Mouse (Mus musculus) forebrain, embryonic 15.5 days (tissue): Measurements from ENCODE around the gene Amhr2. TPM values are rescaled to one million over a fixed set of nuclear protein-coding genes. Genes with fewer than 3 reads are reported as not detected.

Experiments
- ATAC-seq: fragments of 200-750 bp; cut with Nextera tagmentation; replicated peaks from 2 replicates; pipeline ENCODE4 v1.8.0; 2017; ENCODE audit warnings: mild to moderate bottlenecking, moderate TSS enrichment, moderate library complexity
- H3K27ac ChIP-seq: fragments of 300-500 bp; sonication (generic); replicated peaks from 2 replicates; pipeline ENCODE4 v1.5.1; 2015; ENCODE audit warnings: mild to moderate bottlenecking, inconsistent platforms
- H3K27me3 ChIP-seq: fragments of 300-500 bp; sonication (generic); 2 replicates; pipeline ENCODE4 v1.6.1; 2015; ENCODE audit warnings: inconsistent platforms
- H3K36me3 ChIP-seq: fragments of 300-500 bp; sonication (generic); 2 replicates; pipeline ENCODE4 v1.6.1; 2015; ENCODE audit warnings: mild to moderate bottlenecking, inconsistent platforms
- H3K4me1 ChIP-seq: fragments of 300-500 bp; sonication (generic); 2 replicates; pipeline ENCODE4 v1.6.1; 2015; ENCODE audit warnings: inconsistent platforms
- H3K4me2 ChIP-seq: fragments of 300-500 bp; sonication (generic); replicated peaks from 2 replicates; pipeline ENCODE4 v1.6.1; 2015; ENCODE audit warnings: mild to moderate bottlenecking, inconsistent platforms
- H3K4me3 ChIP-seq: fragments of 300-500 bp; sonication (generic); 2 replicates; pipeline ENCODE4 v1.5.1; 2015; ENCODE audit warnings: mild to moderate bottlenecking, inconsistent platforms
- H3K9ac ChIP-seq: fragments of 300-500 bp; sonication (generic); replicated peaks from 2 replicates; pipeline ENCODE4 v1.6.1; 2015; ENCODE audit warnings: mild to moderate bottlenecking, inconsistent platforms
- H3K9me3 ChIP-seq: fragments of 300-500 bp; sonication (generic); 2 replicates; pipeline ENCODE4 v1.6.1; 2016; ENCODE audit warnings: inconsistent platforms
- WGBS: fragments of 180-500 bp; shearing (Covaris S2); methylation state at CpG from one replicate; pipeline ENCODE4 v1.1.7; 2015; ENCODE audit warnings: mixed read lengths; 5-methylcytosine and 5-hydroxymethylcytosine counted together
- polyA plus RNA-seq: library from polyadenylated mRNA; unstranded; fragments of >200 nt; fragmentation: Nextera tagmentation; extraction: Ambion mirVana; gene quantifications from 2 replicates; pipeline ENCODE4 v1.2.1, GENCODE M21; 2015

Amhr2 gene
- polyA plus RNA-seq, result 0.15 and 0.83 TPM in 2 replicates

- Histone ChIP-seq H3K27me3 (no peaks in the 10 kb centered on the region), H3K36me3 (no peaks in the 10 kb centered on the region), H3K4me1 (no peaks in the 10 kb centered on the region), H3K27ac (no peak within 1 kb of the TSS), H3K9me3 (no peaks in the 10 kb centered on the region), H3K4me3 (no peak within 1 kb of the TSS), H3K4me2 (no peak within 1 kb of the TSS), H3K9ac (no peak within 1 kb of the TSS)
- ATAC-seq, result no peak
- 68% methylated on average over 8 of the region's 8 CpGs for WGBS
Measured at GRCm38 (mm10) chr15:102445146-102445545, at the start of gene Amhr2. TSS of gene Amhr2 (plus strand) at chr15:102445367.

GRCm38 (mm10) chr15:102398629-102399028 lies 46.5 kb upstream of the Amhr2 start:
- no peak overlapping the region for H3K4me2 ChIP-seq
- H3K9ac ChIP-seq, result no peak overlapping the region
- WGBS, result 28% methylated on average over 5 of the region's 5 CpGs

GRCm38 (mm10) chr15:102399229-102400221 lies 45.6 kb upstream of the Amhr2 start:
- Histone ChIP-seq H3K27me3 (no peaks in the 10 kb centered on the region), H3K9me3 (no peaks in the 10 kb centered on the region), H3K4me1 (peaks cover 14% of the 10 kb centered on the region), H3K36me3 (no peaks in the 10 kb centered on the region), H3K4me3 (peak overlapping the region; percentile 39), H3K27ac (no peak overlapping the region; the same call in 1 of the 2 replicates), H3K4me2 (peak overlapping the region; percentile 62), H3K9ac (peak overlapping the region; percentile 40)
- 0 out of 2 replicates have a peak, but pooled peaks have one; percentile 41 for ATAC-seq
- 5% methylated on average over 34 of the region's 34 CpGs for WGBS

More at GRCm38 (mm10) chr15:102398629-102399028, 46.5 kb upstream of the Amhr2 start:
- Histone ChIP-seq H3K27me3 (no peaks in the 10 kb centered on the region), H3K36me3 (no peaks in the 10 kb centered on the region), H3K9me3 (no peaks in the 10 kb centered on the region), H3K4me1 (peaks cover 14% of the 10 kb centered on the region), H3K27ac (no peak overlapping the region), H3K4me3 (no peak overlapping the region)
- ATAC-seq, result no peak

- WGBS, result 88% methylated on average over 10 of the region's 10 CpGs
- Histone ChIP-seq H3K36me3 (no peaks in the 10 kb centered on the region), H3K27ac (no peak overlapping the region), H3K4me2 (no peak overlapping the region), H3K9ac (no peak overlapping the region), H3K4me3 (no peak overlapping the region), H3K4me1 (peaks cover 17% of the 10 kb centered on the region), H3K27me3 (no peaks in the 10 kb centered on the region), H3K9me3 (no peaks in the 10 kb centered on the region)
- ATAC-seq, result no peak
Measured at GRCm38 (mm10) chr15:102400476-102401045, 44.6 kb upstream of the Amhr2 start.

GRCm38 (mm10) chr15:102401278-102401677 lies 43.9 kb upstream of the Amhr2 start:
- no peak overlapping the region for H3K27ac ChIP-seq

GRCm38 (mm10) chr15:102402210-102402609 lies 43.0 kb upstream of the Amhr2 start:
- Histone ChIP-seq H3K9me3 (no peaks in the 10 kb centered on the region), H3K9ac (no peak overlapping the region), H3K27ac (no peak overlapping the region), H3K4me1 (peaks cover 22% of the 10 kb centered on the region), H3K36me3 (no peaks in the 10 kb centered on the region), H3K4me3 (no peak overlapping the region), H3K4me2 (no peak overlapping the region), H3K27me3 (no peaks in the 10 kb centered on the region)
- 94% methylated on average over 3 of the region's 3 CpGs for WGBS
- ATAC-seq, result no peak

More at GRCm38 (mm10) chr15:102401278-102401677, 43.9 kb upstream of the Amhr2 start:
- H3K4me2 ChIP-seq, result no peak overlapping the region
- no peak overlapping the region for H3K4me3 ChIP-seq
- H3K36me3 ChIP-seq, result no peaks in the 10 kb centered on the region
- H3K27me3 ChIP-seq, result no peaks in the 10 kb centered on the region
- H3K9me3 ChIP-seq, result no peaks in the 10 kb centered on the region
- no peak overlapping the region for H3K9ac ChIP-seq
- WGBS, result 84% methylated on average over 2 of the region's 2 CpGs
- H3K4me1 ChIP-seq, result peaks cover 17% of the 10 kb centered on the region
- ATAC-seq, result no peak

- Histone ChIP-seq H3K27ac (peak overlapping the region; percentile 100), H3K27me3 (no peaks in the 10 kb centered on the region), H3K4me3 (peak overlapping the region; percentile 89), H3K9ac (peak overlapping the region; percentile 82), H3K4me2 (peak overlapping the region; percentile 65), H3K9me3 (no peaks in the 10 kb centered on the region), H3K36me3 (peaks cover 18% of the 10 kb centered on the region), H3K4me1 (peaks cover 38% of the 10 kb centered on the region)
- WGBS, result 17% methylated on average over 34 of the region's 34 CpGs
- no peak for ATAC-seq
Measured at GRCm38 (mm10) chr15:102404608-102405488, 40.3 kb upstream of the Amhr2 start.

- peak; percentile 99 for ATAC-seq
- under 1% methylated on average over 38 of the region's 38 CpGs for WGBS
- H3K9me3 ChIP-seq, result no peaks in the 10 kb centered on the region
Measured at GRCm38 (mm10) chr15:102405489-102406195, 39.5 kb upstream of the Amhr2 start, which contains the start of gene Sp1. TSS of gene Sp1 (plus strand) at chr15:102406143.

GRCm38 (mm10) chr15:102406196-102406911 lies 38.8 kb upstream of the Amhr2 start:
- WGBS, result under 1% methylated on average over 48 of the region's 69 CpGs
- H3K4me3 ChIP-seq, result peak overlapping the region; percentile 89
- peaks cover 47% of the 10 kb centered on the region for H3K4me1 ChIP-seq
- peak overlapping the region; percentile 81 for H3K9ac ChIP-seq
- ATAC-seq, result no peak
- H3K27me3 ChIP-seq, result no peaks in the 10 kb centered on the region
- no peaks in the 10 kb centered on the region for H3K9me3 ChIP-seq
- peaks cover 27% of the 10 kb centered on the region for H3K36me3 ChIP-seq
- H3K4me2 ChIP-seq, result peak overlapping the region; percentile 51
- peak overlapping the region; percentile 89 for H3K27ac ChIP-seq

More at GRCm38 (mm10) chr15:102405489-102406195, 39.5 kb upstream of the Amhr2 start, which contains the start of gene Sp1:
- Histone ChIP-seq H3K4me1 (peaks cover 42% of the 10 kb centered on the region), H3K4me3 (peak within 1 kb of the TSS; percentile 89), H3K4me2 (peak within 1 kb of the TSS; percentile 65), H3K27ac (peak within 1 kb of the TSS; percentile 100), H3K9ac (peak within 1 kb of the TSS; percentile 82), H3K27me3 (no peaks in the 10 kb centered on the region), H3K36me3 (peaks cover 26% of the 10 kb centered on the region)

GRCm38 (mm10) chr15:102406912-102407580 lies 38.1 kb upstream of the Amhr2 start:
- WGBS, result 26% methylated on average over 3 of the region's 3 CpGs
- Histone ChIP-seq H3K9ac (peak overlapping the region; percentile 81), H3K9me3 (no peaks in the 10 kb centered on the region), H3K36me3 (peaks cover 27% of the 10 kb centered on the region), H3K4me3 (peak overlapping the region; percentile 89), H3K27me3 (no peaks in the 10 kb centered on the region), H3K27ac (peak overlapping the region; percentile 89), H3K4me2 (peak overlapping the region; percentile 51), H3K4me1 (peaks cover 50% of the 10 kb centered on the region)
- no peak for ATAC-seq
